Mouse (Mus musculus): ENCODE results near the gene Lrrc4c. TPM values are rescaled to one million over a fixed set of nuclear protein-coding genes. Genes with fewer than 3 reads are reported as not detected.
A peak's percentile ranks its signal among the peaks of the same experiment; 100 is the strongest.

Gene Lrrc4c
- total RNA-seq (2021): 100 to 1,000 TPM; 125 to 133 TPM

- intact Hi-C loops (cut with DNase I): loop anchor here (10.0 kb wide), 1 partner anchor 1083 kb away; no protein-coding TSS in a partner anchor
- peak; percentile 66 to 71 for DNase-seq (ENCODE audit: low spot score in 2 of 2)
Measured at GRCm38 (mm10) chr2:96317387-96318299, at the start of gene Lrrc4c. Lrrc4c (plus strand) TSS chr2:96318169.

GRCm38 (mm10) chr2:96275061-96275460, 42.9 kb upstream of the Lrrc4c start:
- DNase-seq (ENCODE audit: low spot score in 2 of 2): no peak
- intact Hi-C loops (cut with DNase I): no loop called here

DNA sequence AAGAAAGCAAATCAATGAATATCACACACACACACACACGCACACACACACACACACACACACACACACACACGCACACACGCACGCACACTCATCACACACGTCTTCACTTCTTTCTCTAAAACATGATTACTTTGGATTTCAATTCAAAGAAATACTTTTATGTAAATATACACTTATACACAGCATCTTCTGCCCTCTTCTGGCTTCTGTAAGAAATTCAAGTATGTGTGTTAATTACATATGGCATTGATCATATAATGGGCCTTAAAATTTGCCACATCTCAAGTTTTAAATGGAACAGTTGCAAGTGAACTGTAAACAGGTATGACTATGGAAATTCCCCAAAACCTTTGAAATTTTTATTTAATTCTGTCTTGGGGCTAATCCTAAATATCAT, 35.0 kb upstream of the Lrrc4c start:
- DNase-seq (ENCODE audit: low spot score in 2 of 2): no peak
- intact Hi-C loops (cut with DNase I): loop anchor here (10.0 kb wide), 1 partner anchor 1048 kb away; no protein-coding TSS in a partner anchor

DNA sequence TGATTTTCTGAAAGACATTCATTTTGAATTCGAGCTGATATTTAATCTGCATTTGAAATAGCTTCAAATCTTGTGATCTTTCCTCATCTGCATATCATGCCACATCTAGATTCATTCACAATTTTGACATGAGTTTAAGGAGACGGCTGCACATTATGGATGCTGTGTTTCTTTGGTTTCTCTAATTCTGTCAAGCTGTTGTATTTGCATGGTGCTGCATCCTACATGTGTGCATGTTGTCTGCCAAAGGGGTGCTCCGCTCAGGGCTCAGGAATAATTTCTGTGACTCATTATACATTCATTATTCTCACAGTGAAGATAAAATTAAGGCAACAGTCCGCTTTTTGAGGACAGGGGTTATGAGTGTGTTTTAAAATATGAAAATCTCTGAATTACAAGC, 30.5 kb upstream of the Lrrc4c start:
- intact Hi-C loops (cut with DNase I): loop anchor here (10.0 kb wide), 1 partner anchor 1053 kb away; no protein-coding TSS in a partner anchor
- DNase-seq (ENCODE audit: low spot score in 2 of 2): no peak

DNA sequence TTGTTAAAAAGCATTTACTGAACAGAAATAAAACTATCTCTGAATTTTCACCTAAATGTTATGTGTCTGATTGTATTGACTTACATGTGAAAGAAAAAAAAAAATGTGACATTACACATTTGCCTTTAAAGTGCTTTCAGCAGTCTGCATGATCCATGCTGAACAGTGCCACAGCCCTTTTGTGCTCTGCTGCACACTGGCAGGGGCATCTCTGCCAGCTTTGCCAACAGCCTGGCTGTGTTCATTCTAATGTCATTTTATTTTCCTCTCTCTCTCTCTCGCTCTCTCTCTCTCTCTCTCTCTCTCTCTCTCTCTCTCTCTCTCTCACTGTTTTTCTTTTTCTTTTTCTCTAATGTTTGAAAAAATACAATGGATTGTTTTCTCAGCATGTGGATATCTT, 27.4 kb upstream of the Lrrc4c start:
- intact Hi-C loops (cut with DNase I): no loop called here
- DNase-seq (ENCODE audit: low spot score in 2 of 2): no peak

DNA sequence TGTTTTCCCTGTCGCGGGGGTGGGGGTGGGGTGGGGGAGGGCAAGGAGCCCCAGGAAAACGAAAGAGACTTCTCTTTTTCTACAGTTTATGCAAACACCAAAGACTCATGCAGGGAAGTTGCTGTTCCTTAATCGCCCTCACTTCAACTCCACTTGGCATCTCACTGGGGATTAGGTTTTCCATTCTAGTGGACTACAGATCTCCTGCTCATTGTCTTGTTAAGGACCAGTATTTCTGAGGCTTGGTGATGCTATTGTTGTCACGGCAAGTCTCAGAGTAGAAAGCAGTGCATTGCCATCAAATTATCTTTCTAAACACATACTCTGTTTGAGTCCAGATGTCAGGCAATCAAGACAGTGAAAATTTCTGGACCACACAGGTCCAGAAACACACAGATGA, 2.9 kb upstream of the Lrrc4c start:
- no peak for DNase-seq (ENCODE audit: low spot score in 2 of 2)
- intact Hi-C loops (cut with DNase I): loop anchor here (10.0 kb wide), 1 partner anchor 1080 kb away; no protein-coding TSS in a partner anchor

- DNase-seq (ENCODE audit: low spot score in 2 of 2): no peak
- intact Hi-C loops (cut with DNase I): loop anchor here (10.0 kb wide), 1 partner anchor 1082 kb away; no protein-coding TSS in a partner anchor
Measured at GRCm38 (mm10) chr2:96316531-96316930, 1.4 kb upstream of the Lrrc4c start.

DNA sequence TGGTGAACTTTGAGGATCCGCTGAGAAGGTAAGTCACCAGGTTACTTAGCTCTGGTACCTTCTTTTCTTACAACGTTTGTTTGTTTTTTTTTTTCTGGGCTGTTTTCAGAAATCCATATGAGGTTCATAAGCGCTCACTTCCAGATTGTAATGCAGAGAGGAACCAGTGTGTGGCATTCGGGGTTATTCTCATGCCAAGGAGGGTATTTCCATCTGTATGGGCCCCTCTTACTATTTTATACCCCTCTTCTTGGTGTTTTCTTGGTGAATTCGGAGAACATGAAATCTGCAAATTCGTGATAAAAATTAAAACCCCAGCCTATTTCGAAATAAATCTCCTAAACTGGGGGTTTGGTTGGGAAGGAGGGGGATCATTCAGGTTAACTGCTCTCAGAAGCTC, 587 bp downstream of the Lrrc4c start:
- DNase-seq (ENCODE audit: low spot score in 2 of 2): peak in 1 of 2 experiments; percentile 44
- intact Hi-C loops (cut with DNase I): loop anchor here (10.0 kb wide), 1 partner anchor 1084 kb away; no protein-coding TSS in a partner anchor

DNA sequence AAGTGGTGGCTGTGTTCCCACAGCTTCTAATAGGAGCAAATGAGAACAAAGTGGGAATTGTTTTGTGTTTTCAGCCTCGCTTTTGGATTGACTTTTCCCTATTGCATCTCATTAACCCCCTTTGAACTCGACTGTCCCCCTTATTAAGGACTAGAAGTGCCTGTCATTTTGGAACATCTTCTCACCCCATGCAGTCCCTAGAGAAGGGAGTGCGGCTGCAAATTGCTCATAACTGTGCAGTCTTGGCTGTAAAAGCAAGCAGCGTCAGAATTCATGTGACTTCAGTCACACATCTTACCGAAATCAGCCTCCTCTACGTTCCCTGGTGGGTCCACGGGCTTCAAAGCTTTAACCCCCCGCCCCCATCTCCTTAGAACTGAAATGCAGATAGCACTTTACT, 1.2 kb downstream of the Lrrc4c start:
- intact Hi-C loops (cut with DNase I): loop anchor here (10.0 kb wide), 1 partner anchor 1084 kb away; no protein-coding TSS in a partner anchor
- DNase-seq (ENCODE audit: low spot score in 2 of 2): peak; percentile 40 to 74

- peak; percentile 49 to 59 for DNase-seq (ENCODE audit: low spot score in 2 of 2)
- intact Hi-C loops (cut with DNase I): loop anchor here (10.0 kb wide), 1 partner anchor 1085 kb away; no protein-coding TSS in a partner anchor
Measured at GRCm38 (mm10) chr2:96319649-96320048, 1.7 kb downstream of the Lrrc4c start.

DNA sequence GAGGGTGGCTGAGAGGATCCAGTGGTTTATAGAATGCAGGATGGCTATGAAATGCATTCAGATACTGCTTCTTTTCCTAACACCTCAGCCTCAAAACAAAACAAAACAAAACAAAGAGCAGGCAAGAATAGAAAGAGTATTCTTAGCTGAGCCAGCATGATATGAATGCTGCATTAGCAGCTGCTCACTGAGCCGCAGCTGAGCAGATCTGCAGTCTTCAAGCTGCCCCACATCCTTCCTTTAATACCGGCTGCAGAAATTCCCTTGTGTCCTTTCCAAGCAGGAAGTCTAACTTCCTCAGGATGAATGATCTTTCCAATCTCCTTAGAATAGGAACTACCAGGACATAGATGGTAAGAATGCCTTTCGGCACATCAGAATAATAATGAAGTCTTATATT, 16.7 kb downstream of the Lrrc4c start:
- peak in 1 of 2 experiments; percentile 43 for DNase-seq (ENCODE audit: low spot score in 2 of 2)
- intact Hi-C loops (cut with DNase I): loop anchor here (5.0 to 10.0 kb wide), 2 partner anchors 248 to 1130 kb away; no protein-coding TSS in a partner anchor

DNA sequence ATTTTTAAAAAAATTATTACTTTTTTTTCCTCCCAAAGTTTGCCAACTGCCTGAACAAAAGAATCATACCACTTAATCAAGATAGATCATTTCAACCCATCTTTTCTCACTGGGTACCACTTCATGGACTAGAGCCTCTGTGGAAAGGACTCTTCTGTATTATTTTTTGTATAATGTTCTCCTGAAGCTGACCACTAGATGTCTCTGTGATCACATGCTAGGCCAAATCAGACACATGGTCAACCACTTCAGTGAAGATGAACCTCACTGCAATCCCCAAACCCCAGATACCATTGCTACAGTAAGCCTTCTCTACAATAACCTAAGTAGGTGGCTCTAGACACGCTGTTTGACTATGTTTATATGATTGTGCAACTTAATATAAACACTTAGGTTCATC, 19.4 kb downstream of the Lrrc4c start:
- intact Hi-C loops (cut with DNase I): loop anchor here (5.0 to 10.0 kb wide), 2 partner anchors 245 to 1127 kb away; no protein-coding TSS in a partner anchor
- DNase-seq (ENCODE audit: low spot score in 2 of 2): peak; percentile 17 to 76

- intact Hi-C loops (cut with DNase I): loop anchor here (10.0 kb wide), 1 partner anchor 144 kb away; no protein-coding TSS in a partner anchor
- peak; percentile 23 to 63 for DNase-seq (ENCODE audit: low spot score in 2 of 2)
Measured at GRCm38 (mm10) chr2:96401186-96401811, 83.3 kb downstream of the Lrrc4c start.

- intact Hi-C loops (cut with DNase I): loop anchor here (10.0 kb wide), 1 partner anchor 142 kb away; no protein-coding TSS in a partner anchor
- no peak for DNase-seq (ENCODE audit: low spot score in 2 of 2)
Measured at GRCm38 (mm10) chr2:96402514-96402913, 84.5 kb downstream of the Lrrc4c start.

DNA sequence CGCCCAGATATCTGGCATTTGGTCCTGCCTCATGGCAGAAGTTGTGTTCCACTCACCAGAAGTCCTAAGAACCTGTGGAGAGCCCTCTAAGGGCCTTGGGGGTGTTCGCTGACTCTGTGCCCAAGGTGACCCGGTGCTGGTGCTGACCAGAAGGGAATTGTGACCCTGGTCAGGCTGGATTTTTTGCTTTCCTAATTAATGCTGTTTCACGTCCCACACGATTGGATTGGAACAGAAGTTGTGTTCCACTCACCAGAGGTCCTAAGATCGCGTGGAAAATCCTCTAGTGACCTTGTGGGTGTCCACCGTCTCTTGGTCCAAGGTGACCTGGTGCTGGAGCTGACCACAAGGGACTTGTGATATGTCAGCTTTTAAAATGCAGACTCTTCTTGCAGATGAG, 88.9 kb downstream of the Lrrc4c start:
- intact Hi-C loops (cut with DNase I): loop anchor here (10.0 kb wide), 1 partner anchor 138 kb away; no protein-coding TSS in a partner anchor
- no peak for DNase-seq (ENCODE audit: low spot score in 2 of 2)

DNA sequence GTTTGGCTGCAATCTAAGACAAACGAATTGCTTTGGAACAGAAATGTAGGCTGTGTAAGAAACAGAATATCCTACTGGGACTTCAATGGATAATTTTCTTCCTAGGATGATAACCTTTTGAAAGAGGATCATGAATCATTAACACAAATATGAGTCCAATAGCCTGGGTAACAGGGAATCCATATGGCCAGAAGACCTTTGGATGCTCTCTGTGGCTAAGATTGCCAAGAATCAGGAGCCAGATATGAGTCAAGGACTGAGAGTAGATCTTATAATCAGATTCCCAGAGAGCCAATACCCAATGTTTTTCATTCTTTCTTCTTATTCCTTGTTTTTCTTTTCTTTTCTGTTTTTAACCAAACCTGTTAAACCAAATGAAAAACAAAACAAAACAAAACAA, 93.2 kb downstream of the Lrrc4c start:
- no peak for DNase-seq (ENCODE audit: low spot score in 2 of 2)
- intact Hi-C loops (cut with DNase I): no loop called here

- intact Hi-C loops (cut with DNase I): no loop called here
- no peak for DNase-seq (ENCODE audit: low spot score in 2 of 2)
Measured at GRCm38 (mm10) chr2:96461566-96461965, 143.6 kb downstream of the Lrrc4c start.

DNA sequence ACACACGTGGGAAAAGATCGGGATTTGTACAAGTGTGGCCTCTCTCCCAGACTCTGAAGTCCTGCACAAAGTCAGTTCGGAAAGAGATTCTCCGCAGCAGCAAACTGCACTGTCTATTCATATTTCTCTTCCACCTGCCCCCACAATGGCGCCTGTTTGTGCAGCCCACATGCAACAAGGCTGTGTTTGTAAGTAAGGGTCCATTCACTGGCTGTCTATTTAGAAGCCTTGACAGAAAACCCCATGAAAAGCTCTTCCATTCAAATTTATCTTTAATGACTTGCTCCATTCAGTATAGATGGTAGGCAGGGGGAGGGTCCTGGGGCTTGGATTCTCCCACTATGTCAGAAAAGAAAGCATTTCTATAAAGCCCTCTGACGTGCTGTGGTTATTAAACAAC, 157.7 kb downstream of the Lrrc4c start:
- intact Hi-C loops (cut with DNase I): no loop called here
- peak in 1 of 2 experiments; percentile 49 for DNase-seq (ENCODE audit: low spot score in 2 of 2)

- intact Hi-C loops (cut with DNase I): no loop called here
- no peak for DNase-seq (ENCODE audit: low spot score in 2 of 2)
Measured at GRCm38 (mm10) chr2:96499116-96499882, 181.3 kb downstream of the Lrrc4c start.
